Mouse (Mus musculus) small intestine, adult 2 months (tissue): Measurements from ENCODE around the gene Ankrd13b. TPM values are rescaled to one million over a fixed set of nuclear protein-coding genes. Genes with fewer than 3 reads are reported as not detected.

Source experiments
- H3K27ac ChIP-seq: fragments of 200-500 bp; 2 replicates; pipeline ENCODE4 v1.5.1; 2012; ENCODE audit warnings: low read depth, low read length, control low read depth, inconsistent platforms; ENCODE audit not compliant: insufficient read depth
- H3K27me3 ChIP-seq: fragments of 200-500 bp; 2 replicates; pipeline ENCODE4 v1.6.1; 2012; ENCODE audit warnings: mild to moderate bottlenecking, moderate library complexity, low read length, inconsistent platforms; ENCODE audit not compliant: control insufficient read depth, insufficient read depth
- H3K36me3 ChIP-seq: fragments of 200-500 bp; 2 replicates; pipeline ENCODE4 v1.6.1; 2012; ENCODE audit warnings: mild to moderate bottlenecking, low read length, control low read depth, inconsistent platforms; ENCODE audit not compliant: control insufficient read depth, insufficient read depth
- H3K4me1 ChIP-seq: fragments of 200-500 bp; 2 replicates; pipeline ENCODE4 v1.6.1; 2012; ENCODE audit warnings: low read length, inconsistent platforms, mixed read lengths; ENCODE audit not compliant: control insufficient read depth, insufficient read depth, insufficient read length
- H3K4me3 ChIP-seq: fragments of 200-500 bp; 2 replicates; pipeline ENCODE4 v1.5.1; 2012; ENCODE audit warnings: low read depth, mild to moderate bottlenecking, control low read depth, inconsistent platforms, low read length, moderate library complexity
- CTCF ChIP-seq: fragments of 200-500 bp; IDR thresholded peaks from 2 replicates; pipeline ENCODE4 v1.5.1; 2012; ENCODE audit warnings: low read depth, mild to moderate bottlenecking, control low read depth, inconsistent platforms, low read length, moderate library complexity, mixed read lengths; ENCODE audit not compliant: insufficient replicate concordance, insufficient read length; ENCODE audit errors: extremely low read depth
- POLR2A ChIP-seq: fragments of 200-500 bp; IDR thresholded peaks from 2 replicates; pipeline ENCODE4 v1.6.1; 2012; ENCODE audit warnings: low read depth, mild to moderate bottlenecking, control low read depth, inconsistent platforms, low read length, moderate library complexity
- WGBS: fragments of 180-500 bp; shearing (Covaris S2); methylation state at CpG from one replicate; pipeline ENCODE4 v1.1.7; 2018; 5-methylcytosine and 5-hydroxymethylcytosine counted together
- polyA plus RNA-seq: library from polyadenylated mRNA; depleted of rRNA; stranded (reverse); fragments of >200 nt; gene quantifications from 2 replicates; pipeline ENCODE4 v1.2.3, GENCODE M21; 2012

The Ankrd13b gene
- polyA plus RNA-seq, 1 experiment: 12.0 TPM

- Histone ChIP-seq H3K4me1 (peaks cover 13% of the 10 kb centered on the region), H3K27ac (no peak overlapping the region), H3K27me3 (no peaks in the 10 kb centered on the region), H3K36me3 (no peaks in the 10 kb centered on the region), H3K4me3 (no peak overlapping the region)
- 75% methylated on average over 14 of the region's 14 CpGs for WGBS
- no peak for TF ChIP-seq CTCF
- TF ChIP-seq POLR2A: no peak
Observed at GRCm38 (mm10) chr11:77476216-77476615, 13.3 kb downstream of the Ankrd13b start.

DNA sequence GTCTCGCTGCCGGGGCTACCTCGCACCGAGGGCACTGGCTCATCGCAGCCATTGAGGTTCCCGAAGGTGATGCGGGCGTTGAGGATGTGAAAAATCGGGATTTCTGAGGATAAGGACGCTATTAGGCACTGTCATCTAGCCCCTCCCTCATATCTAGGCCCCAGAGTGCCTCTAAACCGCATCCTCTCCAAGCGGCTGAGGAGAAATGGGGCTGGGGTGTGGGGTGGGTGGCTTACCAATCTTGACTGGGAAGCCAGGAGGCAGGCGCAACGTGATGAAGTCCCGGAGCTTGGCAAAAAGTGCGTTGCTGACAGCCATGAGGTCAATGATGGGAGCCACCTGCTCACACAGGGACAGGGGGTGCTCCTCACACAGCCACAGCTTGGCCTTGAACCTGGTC is 16.7 kb downstream of the Ankrd13b start:
- peaks cover 14% of the 10 kb centered on the region for H3K4me1 ChIP-seq
- no peaks in the 10 kb centered on the region for H3K27me3 ChIP-seq
- H3K27ac ChIP-seq: no peak overlapping the region
- H3K4me3 ChIP-seq: no peak overlapping the region
- WGBS: 91% methylated on average over 16 of the region's 16 CpGs
- no peaks in the 10 kb centered on the region; the same call in 1 of the 2 replicates for H3K36me3 ChIP-seq
- TF ChIP-seq CTCF: no peak

DNA sequence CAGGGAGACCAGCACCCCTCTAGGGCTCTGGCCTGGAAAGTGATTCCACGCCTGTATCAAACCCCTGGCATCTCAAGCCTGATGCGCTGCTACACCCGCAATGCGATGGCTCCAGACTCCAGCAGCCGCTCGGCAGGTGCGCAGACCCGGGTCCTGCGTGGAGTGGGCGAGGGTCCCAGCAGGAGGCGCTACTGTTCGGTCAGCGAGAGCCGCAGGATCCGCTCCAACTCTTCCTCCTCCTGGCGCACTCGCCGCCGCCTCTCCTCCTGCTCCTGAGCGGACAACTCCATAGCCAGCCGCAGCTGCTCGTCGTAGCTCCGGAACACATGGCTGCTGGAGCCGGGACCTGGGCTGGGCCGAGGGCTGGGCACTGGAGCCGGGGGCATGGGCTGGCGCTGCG is 18.1 kb downstream of the Ankrd13b start:
- no peak overlapping the region for H3K4me3 ChIP-seq
- 0 out of 2 replicates have a peak, but pooled peaks cover 5% of the 10 kb centered on the region for H3K27me3 ChIP-seq
- H3K36me3 ChIP-seq: no peaks in the 10 kb centered on the region; the same call in 1 of the 2 replicates
- WGBS: 91% methylated on average over 29 of the region's 29 CpGs
- TF ChIP-seq POLR2A (no peak), CTCF (no peak)
- H3K4me1 ChIP-seq: peaks cover 9% of the 10 kb centered on the region
- no peak overlapping the region for H3K27ac ChIP-seq

DNA sequence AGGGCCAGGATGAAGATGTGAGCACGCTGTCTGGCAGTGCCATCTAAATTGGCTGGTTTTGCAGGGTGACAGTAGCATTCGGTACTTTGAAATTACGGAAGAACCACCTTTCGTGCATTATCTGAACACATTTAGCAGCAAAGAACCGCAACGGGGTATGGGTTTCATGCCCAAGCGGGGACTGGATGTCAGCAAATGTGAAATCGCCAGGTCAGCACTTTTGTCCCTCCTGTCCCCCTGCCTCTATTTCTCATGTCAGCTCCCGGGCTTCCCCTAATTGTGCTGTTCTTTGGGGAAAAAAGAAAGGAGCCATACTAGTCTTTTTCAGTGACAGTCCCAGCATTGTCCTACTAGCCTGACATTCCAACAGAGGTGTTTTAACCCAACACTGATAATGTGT is 21.1 kb downstream of the Ankrd13b start:
- 89% methylated on average over 9 of the region's 9 CpGs for WGBS

DNA sequence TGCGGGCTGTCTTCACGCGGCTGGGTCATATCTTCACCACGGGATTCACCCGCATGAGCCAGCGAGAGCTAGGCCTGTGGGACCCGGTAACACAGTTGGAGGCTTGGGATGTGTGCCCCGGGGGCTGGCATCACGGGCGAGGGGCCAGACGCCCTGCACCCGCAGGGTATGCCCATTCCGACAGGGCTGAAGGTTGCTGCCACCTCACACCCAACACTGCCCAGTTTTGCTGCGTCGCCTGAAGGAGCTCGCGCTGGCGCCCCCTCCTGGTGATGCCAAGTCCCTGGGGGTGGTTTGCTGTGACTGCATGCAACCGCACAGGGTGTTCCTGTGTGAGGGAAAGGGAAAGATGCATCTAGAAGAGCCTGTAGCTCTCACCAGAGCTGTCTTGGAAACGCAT is 21.7 kb downstream of the Ankrd13b start:
- TF ChIP-seq CTCF (peak; percentile 78), POLR2A (no peak)
- Histone ChIP-seq H3K27me3 (peaks cover 8% of the 10 kb centered on the region; the same call in 1 of the 2 replicates), H3K4me3 (peak overlapping the region; percentile 24), H3K27ac (no peak overlapping the region), H3K36me3 (no peaks in the 10 kb centered on the region; the same call in 1 of the 2 replicates), H3K4me1 (peaks cover 7% of the 10 kb centered on the region)
- 11% methylated on average over 20 of the region's 20 CpGs for WGBS

More for the DNA sequence above, 21.1 kb downstream of the Ankrd13b start:
- peaks cover 6% of the 10 kb centered on the region for H3K4me1 ChIP-seq
- H3K27me3 ChIP-seq: 0 out of 2 replicates have a peak, but pooled peaks cover 5% of the 10 kb centered on the region
- no peak overlapping the region for H3K27ac ChIP-seq
- no peaks in the 10 kb centered on the region; the same call in 1 of the 2 replicates for H3K36me3 ChIP-seq
- TF ChIP-seq POLR2A (no peak), CTCF (no peak)
- H3K4me3 ChIP-seq: no peak overlapping the region

- WGBS: 4% methylated on average over 25 of the region's 25 CpGs
- Histone ChIP-seq H3K4me1 (peaks cover 10% of the 10 kb centered on the region), H3K27me3 (peaks cover 13% of the 10 kb centered on the region), H3K36me3 (no peaks in the 10 kb centered on the region; the same call in 1 of the 2 replicates), H3K27ac (no peak overlapping the region), H3K4me3 (peak overlapping the region; percentile 26)
- TF ChIP-seq POLR2A: no peak
- peak; percentile 64 for TF ChIP-seq CTCF
Observed at GRCm38 (mm10) chr11:77467157-77467556, 22.3 kb downstream of the Ankrd13b start.

GRCm38 (mm10) chr11:77466544-77466943 is 22.9 kb downstream of the Ankrd13b start:
- peaks cover 18% of the 10 kb centered on the region for H3K27me3 ChIP-seq
- peaks cover 10% of the 10 kb centered on the region for H3K4me1 ChIP-seq
- no peak overlapping the region for H3K4me3 ChIP-seq
- H3K36me3 ChIP-seq: no peaks in the 10 kb centered on the region; the same call in 1 of the 2 replicates
- TF ChIP-seq POLR2A (no peak), CTCF (no peak)
- 45% methylated on average over 9 of the region's 9 CpGs for WGBS
- no peak overlapping the region for H3K27ac ChIP-seq

GRCm38 (mm10) chr11:77465111-77465510 is 24.4 kb downstream of the Ankrd13b start:
- H3K4me1 ChIP-seq: peaks cover 10% of the 10 kb centered on the region
- no peaks in the 10 kb centered on the region for H3K36me3 ChIP-seq
- H3K27me3 ChIP-seq: peaks cover 18% of the 10 kb centered on the region
- 78% methylated on average over 3 of the region's 3 CpGs for WGBS
- H3K4me3 ChIP-seq: no peak overlapping the region
- TF ChIP-seq POLR2A: no peak
- no peak for TF ChIP-seq CTCF
- no peak overlapping the region for H3K27ac ChIP-seq
